Mouse (Mus musculus) cerebellum, postnatal 25 days (tissue): ENCODE results near the gene Fbxl13.
"Not testable (repeated sequence)": the region's sequence is repeated elsewhere in the genome, so short reads cannot be mapped to it uniquely, and the experiment has no call there.

Source experiments
- DNase-seq, 2 experiments: peaks; one replicate each; pipeline ENCODE4 v3.0.0; 2021; ENCODE audit warnings: mixed read lengths in 2 of 2

Gene Fbxl13

DNA sequence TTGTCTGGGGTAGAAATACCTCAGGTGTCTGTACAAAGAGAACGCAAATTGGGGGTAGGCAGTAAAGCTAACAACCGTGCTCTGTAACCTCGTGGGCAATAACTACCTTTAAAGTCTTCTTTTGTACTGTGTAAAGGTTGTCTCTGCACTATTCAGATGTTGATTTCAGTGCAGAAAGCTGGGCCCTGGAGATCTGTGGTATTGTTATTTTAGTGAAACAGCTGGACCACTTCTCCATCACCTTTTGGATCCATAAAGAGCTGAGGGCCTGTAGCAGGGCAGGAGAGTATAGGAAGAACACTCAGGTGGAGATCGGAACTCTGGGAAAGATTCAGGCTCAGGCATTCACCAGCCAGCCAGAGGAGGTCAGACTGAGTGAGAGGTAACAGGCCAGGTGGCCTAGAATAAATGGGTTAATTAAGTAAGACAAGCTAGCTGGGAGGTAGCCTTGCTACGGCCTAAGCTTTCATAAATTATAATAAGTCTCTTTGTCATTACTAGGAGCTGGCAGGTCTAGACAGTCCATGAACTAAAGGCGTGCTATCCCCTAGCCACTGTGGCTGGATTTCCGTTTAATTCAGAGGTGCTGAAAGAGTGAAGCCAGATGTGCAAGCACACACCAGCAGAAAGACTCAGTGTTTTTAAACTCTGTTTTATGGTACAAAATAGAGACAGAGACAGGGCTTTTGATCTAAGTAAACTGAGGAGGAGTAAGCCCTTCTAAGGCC, 6.6 kb upstream of the Fbxl13 start:
- no peak for DNase-seq

DNA sequence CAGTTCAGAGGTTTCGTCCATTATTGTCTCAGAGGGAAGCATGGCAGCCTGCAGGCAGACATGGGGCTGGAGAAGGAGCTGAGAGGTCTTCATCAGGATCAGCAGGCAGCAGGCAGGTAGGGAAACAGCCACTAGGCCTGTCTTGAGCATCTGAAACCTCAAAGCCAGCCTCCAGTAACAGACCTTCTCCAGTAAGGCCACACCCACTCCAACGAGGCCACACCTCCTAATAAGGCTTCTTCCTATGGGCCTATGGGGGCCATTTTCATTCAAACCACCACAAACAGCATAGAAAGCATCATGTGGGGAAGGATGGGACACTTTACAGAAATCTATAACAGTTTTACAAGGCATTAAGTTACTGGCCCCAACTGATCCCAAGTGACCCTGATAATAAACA, 5.3 kb upstream of the Fbxl13 start:
- no peak for DNase-seq

DNA sequence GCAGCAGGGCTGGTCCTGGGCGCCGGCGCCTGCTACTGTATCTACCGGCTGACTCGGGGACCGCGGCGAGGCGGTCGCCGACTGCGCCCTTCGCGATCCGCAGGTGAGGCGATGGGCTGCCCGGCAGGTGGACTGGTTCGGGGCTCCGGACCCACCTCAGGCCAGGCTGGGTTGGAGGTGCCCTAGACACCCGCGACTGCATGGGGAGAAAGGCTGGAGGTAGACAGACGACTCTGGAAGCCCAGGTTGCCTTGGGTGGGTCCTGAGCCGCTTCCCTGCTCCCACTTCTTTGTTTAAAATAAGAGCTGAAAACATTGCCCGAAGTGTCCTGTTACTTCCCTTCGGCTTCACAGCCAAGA, 678 bp upstream of the Fbxl13 start:
- no peak for DNase-seq

GRCm38 (mm10) chr5:21644891-21645438, 469 bp downstream of the Fbxl13 start:
- DNase-seq = no peak

DNA sequence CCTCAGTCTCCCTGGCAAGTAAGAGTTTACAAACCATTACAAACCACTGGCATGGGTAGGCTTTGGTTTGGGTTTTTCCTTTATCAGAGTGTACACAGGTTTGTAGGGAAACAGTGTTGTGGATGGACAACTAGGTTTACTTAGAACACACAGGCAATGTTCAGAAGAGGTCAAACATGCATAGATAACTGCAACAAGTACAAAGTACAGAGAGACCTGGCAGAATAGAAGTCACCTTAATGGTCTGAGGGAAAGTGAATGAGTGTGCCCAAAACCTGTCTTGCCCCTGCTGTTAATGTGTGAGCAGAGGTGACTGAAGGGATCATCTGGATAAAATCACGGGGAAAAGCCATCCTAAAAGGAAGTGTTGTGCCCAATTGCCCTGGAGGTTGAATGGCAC, 1.8 kb downstream of the Fbxl13 start:
- no peak for DNase-seq

- DNase-seq = peak; percentile 62 to 77
Measured at GRCm38 (mm10) chr5:21640961-21641360, 4.5 kb downstream of the Fbxl13 start.

DNA sequence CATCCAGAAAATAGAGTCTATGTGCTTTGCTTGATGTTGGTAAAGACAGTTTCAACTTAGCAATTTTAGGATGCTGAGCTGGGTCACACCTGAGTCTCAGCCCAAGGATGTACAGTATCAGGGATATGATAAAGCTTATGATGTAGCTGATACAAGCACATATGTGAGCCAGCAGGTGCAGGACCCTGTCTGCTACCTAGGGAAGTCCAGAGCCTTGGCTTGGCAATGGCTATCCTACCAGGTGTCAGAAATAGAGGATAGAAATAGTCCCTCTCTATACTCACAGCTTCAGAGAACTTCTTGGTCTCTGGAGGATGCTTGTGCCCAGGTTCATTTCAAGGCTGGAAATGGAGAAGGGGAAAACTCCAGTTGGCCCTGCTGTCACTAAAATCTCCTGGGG, 19.5 kb downstream of the Fbxl13 start:
- no peak for DNase-seq

DNA sequence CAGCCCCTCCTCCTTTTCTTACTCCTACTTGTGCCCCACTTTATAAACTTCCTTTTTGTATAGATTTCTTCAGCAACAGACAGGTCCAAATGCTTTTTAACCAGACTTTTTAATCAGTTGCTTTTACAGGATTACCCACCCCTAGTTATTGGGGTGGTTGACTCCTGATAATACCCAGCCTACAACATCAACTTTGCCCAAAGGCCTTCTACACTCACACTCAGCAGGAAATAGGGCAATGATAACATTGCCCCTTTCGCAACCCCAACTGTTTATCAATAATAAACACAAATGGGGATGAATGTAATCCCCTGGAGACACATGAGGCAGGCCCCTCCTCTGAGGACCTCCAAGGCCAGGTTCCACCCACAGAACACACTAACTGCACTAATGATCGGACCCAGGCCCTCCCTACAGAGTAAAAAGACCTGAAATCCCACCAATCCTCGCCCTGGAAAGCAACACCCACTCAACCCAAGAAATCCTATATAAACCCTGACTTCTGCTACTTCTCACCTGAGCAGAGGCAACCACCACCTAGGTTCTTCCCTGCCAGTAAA, 28.9 kb downstream of the Fbxl13 start:
- DNase-seq = no peak

- not testable (repeated sequence) for DNase-seq
Measured at GRCm38 (mm10) chr5:21614299-21614698, 31.1 kb downstream of the Fbxl13 start.

DNA sequence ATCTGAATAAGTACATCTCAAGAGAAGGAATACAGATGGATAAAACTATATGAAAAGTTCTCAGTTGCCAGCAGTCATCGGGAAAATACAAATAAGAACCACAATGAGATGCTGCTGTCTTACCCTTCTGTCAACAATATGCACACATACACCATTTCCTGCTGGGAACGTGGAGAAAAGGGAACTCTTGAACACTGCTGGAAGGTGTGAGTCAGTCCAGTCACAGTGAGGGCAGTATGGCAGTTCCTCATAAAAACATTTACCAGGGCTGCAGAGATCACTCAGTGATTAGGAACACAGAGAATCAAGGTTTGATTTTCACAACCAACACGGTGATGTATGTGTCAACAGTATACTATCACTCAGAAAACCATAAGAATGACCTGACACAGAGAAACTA, 34.4 kb downstream of the Fbxl13 start:
- no peak for DNase-seq

DNA sequence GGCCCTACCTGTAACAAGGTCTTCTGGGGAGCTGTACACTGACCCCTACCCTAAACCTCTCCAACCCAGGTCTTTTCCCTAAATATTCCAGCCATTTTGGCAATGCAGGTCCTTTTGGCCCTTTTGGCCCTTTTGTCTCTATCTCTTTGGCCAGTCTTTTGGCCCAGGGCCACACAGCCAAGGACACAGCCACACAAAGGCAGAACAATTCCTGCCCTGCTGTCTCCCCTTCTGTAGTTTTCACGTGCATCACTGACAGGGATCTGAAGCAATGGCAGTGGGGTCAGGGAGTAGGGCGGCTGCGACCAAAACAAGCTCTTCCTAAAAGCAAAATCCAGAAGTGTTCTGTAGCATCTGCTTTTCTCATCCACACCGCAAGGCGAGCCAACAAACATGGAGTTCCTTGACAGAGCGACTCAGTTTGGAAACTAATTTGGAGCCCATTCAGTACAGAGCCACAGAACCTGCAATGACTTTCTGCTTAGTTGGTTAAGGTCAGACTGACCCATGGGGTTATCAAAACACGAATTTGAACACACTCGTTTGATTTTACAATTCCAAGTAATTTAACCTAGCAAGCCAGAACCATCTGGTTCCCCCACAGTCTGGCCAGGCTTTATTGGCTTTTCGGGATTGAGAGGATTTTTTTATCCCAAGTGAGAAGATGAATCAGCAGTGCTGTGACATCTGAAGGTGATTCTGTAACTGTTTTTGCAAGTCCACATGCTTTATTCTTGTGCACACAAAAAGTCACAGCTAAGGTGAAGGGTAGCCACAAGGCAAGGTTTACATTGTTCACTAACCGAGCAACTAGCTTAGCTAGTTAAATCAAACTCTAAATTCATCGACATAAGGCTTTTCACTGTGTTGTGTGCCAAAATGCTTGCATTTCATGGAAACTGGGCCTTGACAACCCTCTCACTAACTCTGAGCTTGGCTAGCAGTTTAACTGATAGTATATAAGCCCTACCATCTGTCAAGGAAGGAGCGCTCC, 36.8 kb downstream of the Fbxl13 start:
- peak; percentile 36 to 54 for DNase-seq

DNA sequence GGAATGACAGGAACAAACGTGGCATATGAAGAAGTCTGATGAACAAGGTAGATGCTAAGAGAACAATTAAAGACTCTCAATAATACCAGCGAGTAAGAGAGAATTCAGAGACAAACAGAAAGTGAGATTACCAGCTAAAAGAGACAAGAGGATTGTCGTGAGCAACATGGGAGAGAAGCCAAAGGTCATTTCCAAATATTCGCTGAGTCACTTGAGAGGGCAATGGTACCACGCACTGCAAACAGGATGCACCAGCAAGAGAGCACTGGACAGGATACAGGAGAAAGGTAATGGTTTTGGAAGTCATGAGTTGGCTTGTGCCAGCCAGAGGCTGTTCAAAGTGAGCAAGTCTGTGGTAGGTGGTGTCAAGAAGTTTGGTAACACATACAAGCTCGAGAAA, 39.5 kb downstream of the Fbxl13 start:
- no peak for DNase-seq

GRCm38 (mm10) chr5:21599961-21600360, 45.5 kb downstream of the Fbxl13 start:
- no peak for DNase-seq

GRCm38 (mm10) chr5:21599536-21599935, 45.9 kb downstream of the Fbxl13 start:
- DNase-seq = not testable (repeated sequence)

DNA sequence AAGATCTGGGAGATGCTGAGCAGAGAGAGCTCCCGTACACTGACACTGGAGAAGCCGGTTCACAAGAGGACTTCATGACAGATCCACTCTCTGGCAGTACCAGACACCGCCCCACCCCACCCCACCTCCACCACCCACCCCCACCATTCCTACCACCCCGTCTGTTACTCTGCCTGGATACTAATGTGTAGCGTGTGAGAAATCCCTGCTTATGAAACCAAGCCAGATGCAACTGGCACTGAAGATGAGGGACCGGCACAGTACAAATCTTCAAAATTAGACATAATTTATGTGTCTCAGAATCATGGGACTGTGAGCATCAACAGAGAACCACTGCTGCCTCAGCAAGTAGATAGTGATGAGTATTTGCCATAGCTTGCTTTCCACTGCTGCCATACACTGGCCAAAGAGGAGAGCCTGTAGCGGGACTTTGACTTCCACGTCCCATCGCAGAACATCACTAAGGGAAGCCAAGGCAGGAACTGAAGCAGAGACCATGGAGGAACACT, 52.2 kb downstream of the Fbxl13 start:
- no peak for DNase-seq

GRCm38 (mm10) chr5:21592106-21592505, 53.3 kb downstream of the Fbxl13 start:
- DNase-seq = no peak

GRCm38 (mm10) chr5:21588220-21588619, 57.2 kb downstream of the Fbxl13 start:
- no peak for DNase-seq

- no peak for DNase-seq
Measured at GRCm38 (mm10) chr5:21587683-21588082, 57.8 kb downstream of the Fbxl13 start.

DNA sequence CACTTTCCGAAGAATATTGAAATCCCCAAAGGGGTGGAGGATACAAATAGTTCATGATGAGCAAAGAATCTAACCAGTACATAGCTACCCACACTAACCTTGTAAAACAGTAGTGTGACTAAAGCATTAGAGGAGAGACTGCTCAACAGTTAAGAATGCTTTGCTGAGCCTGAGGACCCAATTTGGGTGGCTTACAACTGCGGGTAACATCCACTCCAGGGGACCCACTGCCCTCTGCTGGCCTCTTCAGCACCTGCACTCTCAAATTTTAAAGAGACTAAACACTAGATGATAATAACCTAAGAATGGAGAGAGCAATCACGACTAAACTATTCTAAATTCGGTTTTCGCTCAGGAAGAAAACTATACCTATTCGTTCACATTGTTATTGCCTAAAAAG, 58.7 kb downstream of the Fbxl13 start:
- peak; percentile 15 to 51 for DNase-seq

- DNase-seq = no peak
Measured at GRCm38 (mm10) chr5:21578136-21578535, 67.3 kb downstream of the Fbxl13 start.

DNA sequence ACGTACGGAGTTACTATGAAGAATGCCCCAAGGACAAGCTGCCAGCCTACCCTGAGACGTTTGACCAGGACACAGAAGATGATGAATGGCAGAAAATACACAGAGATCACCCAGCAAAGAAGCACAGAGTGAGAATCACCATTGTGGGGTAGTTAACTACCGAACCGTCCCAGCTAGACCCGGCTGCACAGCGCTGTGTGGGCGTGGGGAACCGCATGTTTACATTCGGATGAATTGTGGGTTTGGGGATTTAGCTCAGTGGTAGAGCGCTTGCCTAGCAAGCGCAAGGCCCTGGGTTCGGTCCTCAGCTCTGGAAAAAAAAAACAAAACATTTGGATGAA, 70.3 kb downstream of the Fbxl13 start:
- DNase-seq = no peak

DNA sequence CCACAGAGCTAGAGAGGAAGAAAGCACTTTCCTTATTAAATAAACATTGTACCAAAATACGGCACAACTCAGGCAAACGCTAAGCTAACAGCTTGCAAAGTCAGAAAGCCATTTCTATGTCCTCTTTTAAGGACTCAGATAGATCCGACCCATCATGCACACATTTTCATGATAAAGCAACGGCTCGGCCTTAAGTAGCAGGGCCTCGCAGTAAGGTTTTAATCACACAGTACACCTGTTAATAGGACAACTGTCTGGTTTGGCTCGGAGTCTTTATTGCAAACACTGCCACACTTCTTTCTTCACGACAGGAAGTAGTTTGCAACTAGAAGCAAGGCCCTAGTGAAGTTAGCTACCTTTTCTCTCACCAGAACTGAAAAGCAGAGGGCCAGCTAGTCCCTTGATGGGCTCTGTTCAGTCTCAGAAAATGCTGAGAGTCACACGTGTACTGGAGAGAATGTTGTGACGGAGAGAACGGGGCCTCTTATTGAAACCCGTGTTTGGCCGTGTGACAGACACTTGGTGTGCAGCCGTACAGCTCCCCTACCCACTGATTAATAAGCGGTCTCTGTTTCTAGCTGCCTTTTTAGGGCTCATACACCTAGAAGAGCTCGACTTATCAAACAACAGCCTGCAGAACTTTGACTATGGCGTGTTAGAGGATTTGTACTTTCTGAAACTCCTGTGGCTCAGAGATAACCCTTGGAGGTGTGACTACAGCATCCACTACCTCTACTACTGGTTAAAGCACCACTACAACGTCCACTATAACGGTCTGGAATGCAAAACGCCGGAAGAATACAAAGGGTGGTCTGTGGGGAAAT, 70.8 kb downstream of the Fbxl13 start:
- no peak for DNase-seq
